Mouse (Mus musculus): Measurements from ENCODE around the gene Slc38a2.

The Slc38a2 gene

GRCm38 (mm10) chr15:96696486-96697284 is 2.8 kb downstream of the Slc38a2 start:
- no peak for DNase-seq (ENCODE audit: low spot score in 2 of 2)

DNA sequence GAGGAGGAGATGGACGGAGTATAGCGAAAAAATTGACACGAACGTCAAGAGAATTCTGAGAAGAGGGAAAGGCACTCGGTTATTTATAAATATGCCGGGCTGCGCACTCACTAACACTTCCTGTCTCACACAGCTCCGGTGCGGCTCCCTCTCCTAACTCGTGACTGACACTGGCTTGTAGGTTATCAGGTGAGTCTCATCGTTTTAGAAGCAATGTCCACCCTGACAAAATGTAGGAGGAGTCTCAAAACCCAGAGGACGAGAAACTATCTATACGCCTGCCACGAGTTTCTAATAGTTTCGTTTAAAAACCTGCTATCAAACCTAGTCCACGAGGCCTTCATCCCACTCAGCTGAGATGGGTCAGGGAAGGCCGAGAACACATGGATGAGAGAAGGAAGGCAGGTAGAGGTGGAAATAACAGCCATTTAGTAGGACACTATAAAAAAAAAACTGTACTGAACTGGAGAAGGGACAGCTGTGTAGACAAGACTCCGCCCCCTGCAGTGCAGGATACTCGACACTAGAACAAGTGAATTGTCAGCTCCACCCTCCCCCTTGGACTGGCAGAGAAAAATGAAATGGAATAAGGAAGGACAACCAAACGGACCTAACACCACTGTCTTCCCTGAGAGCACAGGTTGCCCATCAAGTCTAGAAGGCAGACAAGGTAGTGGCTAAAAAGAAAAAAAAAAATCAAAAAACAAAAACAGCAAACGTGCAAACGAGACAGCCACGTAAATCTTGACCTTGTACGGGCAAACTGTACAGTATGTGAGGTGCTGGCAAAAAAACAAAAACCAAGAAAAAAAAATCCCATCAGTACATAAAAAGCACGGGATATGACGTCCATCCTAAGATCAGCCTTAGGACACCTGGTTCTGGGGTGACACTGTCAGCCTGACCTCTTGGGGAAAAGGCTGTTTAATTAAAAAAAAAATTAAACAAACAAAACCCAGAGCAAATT is 3.8 kb downstream of the Slc38a2 start:
- no peak for DNase-seq (ENCODE audit: low spot score in 2 of 2)

GRCm38 (mm10) chr15:96694988-96695387 is 4.5 kb downstream of the Slc38a2 start:
- DNase-seq (ENCODE audit: low spot score in 2 of 2): no peak

DNA sequence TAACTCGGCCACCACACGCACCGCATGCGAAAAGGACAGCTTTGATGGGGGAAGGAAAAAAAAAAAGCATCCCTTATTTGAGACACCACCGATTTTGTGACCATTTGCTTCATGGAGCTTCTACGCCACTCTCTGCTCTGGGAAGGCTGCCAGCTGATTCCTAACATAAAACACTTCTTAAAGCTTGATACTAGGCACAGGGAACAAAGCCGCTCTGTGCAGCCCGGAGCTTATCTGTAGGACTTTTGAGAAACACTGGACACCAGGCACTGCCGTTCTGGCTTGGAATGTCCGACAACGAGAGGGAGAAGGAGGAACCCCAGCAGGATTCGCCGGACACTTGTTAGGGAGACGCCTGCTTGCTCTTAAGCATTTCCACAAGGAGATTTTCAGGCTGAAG is 5.8 kb downstream of the Slc38a2 start:
- peak; percentile 35 to 37 for DNase-seq (ENCODE audit: low spot score in 2 of 2)

GRCm38 (mm10) chr15:96692401-96692800 is 7.1 kb downstream of the Slc38a2 start:
- no peak for DNase-seq (ENCODE audit: low spot score in 2 of 2)

DNA sequence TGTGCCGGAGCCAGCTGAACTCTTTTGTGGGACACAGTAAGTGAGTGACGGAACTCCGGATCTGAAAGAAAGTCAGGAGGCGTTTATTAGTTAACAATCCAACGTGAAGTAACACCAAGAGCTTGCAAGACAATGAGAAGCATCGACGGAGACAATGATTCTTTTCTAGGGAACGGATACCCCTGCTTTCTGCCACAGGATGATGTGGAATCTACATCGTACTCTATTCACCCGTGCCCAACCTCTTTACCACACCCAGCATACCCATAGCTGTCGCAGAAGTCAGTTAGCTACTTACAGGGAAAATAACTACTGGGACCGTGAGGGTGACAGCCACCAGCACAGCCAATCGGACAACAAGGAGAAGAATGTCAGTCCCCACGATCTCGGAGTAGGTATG is 8.1 kb downstream of the Slc38a2 start:
- no peak for DNase-seq (ENCODE audit: low spot score in 2 of 2)

DNA sequence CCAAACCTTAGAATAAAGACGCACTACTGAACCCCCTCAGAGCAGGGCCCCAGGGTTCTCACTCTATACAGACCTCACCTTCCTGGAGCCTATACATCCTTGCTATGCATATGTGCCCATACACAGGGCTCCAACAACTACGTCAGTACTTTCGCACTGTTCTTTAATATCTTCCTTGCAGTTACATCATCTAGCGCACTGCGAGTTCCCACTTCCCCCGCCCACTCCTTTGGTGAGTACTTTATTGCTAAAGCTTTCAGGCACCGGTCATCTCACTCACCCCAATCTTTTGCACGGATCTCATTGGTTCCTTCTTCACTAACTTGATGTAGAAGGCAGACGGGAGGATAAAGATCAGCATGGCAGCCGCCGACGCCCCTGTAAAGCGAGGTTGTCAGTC is 8.7 kb downstream of the Slc38a2 start:
- no peak for DNase-seq (ENCODE audit: low spot score in 2 of 2)

DNA sequence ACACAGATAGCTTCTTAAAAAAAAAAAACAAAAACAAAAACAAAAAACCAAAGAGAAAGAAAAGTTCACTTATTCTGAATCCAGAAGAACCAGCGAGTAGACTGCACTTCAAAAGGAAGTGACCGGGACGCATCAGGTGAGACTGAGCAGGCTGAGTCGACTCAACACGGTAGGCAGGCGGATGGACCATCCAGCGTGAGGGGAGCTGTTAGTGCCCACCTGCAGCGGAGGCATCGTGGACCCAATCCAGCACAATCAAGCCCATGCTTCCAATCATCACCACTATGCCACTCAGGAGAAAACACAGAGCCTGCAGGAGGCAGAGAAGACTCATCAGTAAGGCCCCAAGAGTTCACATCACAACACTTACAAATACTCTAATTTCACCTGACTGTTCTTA is 9.6 kb downstream of the Slc38a2 start:
- DNase-seq (ENCODE audit: low spot score in 2 of 2): no peak

DNA sequence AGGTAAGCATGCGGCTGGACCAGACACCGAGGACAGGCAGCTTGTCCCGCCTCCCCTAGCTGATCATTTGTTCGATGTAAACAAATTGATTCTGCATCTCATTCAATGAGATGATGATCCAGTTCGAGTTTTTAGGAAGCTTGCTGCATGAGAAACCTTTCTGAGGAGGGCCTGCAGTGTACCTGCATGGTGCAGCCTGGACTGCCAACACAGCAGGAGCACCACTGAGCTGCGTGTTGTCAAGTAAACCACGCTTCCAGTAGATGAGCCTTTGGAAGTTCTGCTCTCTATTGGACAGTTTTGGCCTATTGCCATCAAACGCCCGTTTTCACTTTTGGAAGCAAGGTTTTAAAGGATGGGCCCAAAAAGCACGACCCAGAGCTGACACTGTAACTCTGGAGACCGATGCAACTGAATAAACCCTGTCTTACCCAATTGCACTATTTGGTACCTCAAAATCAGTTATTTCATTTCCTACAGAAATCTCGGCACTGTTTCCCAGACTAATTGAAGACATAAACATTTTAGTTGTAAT is 10.7 kb downstream of the Slc38a2 start:
- no peak for DNase-seq (ENCODE audit: low spot score in 2 of 2)

- DNase-seq (ENCODE audit: low spot score in 2 of 2): no peak
Observed at GRCm38 (mm10) chr15:96688036-96688435, 11.5 kb downstream of the Slc38a2 start.

- DNase-seq (ENCODE audit: low spot score in 2 of 2): no peak
Observed at GRCm38 (mm10) chr15:96687366-96687765, 12.2 kb downstream of the Slc38a2 start.

- DNase-seq (ENCODE audit: low spot score in 2 of 2): no peak
Observed at GRCm38 (mm10) chr15:96686201-96687159, 13.1 kb downstream of the Slc38a2 start.

- DNase-seq (ENCODE audit: low spot score in 2 of 2): no peak
Observed at GRCm38 (mm10) chr15:96685273-96685672, 14.3 kb downstream of the Slc38a2 start.

- no peak for DNase-seq (ENCODE audit: low spot score in 2 of 2)
Observed at GRCm38 (mm10) chr15:96684132-96684830, 15.2 kb downstream of the Slc38a2 start.

GRCm38 (mm10) chr15:96678871-96679773 is 20.4 kb downstream of the Slc38a2 start:
- no peak for DNase-seq (ENCODE audit: low spot score in 2 of 2)

DNA sequence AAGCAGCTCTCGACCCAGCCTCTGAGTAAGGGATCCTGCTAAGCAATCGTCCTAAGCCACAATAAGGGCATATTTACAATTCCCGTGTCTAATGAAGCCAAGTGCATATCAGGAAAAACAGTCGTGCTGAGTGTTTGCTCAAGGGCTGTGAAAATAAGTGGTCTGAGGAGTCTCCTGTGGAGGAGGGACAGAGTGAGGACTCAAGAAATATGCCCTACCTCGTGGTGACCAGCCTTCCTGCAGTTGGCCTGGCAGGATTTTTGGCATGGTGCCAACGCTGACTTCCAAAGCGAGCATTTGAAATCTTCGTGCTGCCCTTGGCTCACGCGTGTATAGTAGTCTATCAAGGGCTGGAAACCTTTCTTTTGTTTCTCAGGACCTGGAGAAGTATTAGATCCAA is 23.0 kb downstream of the Slc38a2 start:
- no peak for DNase-seq (ENCODE audit: low spot score in 2 of 2)

DNA sequence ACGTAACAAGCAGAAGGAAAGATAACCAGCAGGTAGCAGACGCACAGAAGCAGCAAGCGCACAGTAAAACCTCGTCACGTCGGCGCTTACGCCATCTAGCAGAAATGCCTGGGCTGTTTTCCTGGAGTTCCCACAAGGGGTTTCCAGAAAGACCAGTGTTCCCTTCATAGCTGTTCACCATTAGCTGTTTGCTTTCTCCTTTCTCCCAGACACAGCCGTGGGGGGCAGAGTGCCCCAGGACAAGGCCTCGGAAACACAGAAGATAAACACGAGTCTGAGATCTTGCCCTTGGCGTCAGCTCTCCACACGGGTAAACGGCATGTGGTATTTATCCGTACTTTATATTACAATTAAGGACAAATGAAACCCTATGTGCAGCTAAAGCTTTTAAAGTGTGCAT is 23.8 kb downstream of the Slc38a2 start:
- DNase-seq (ENCODE audit: low spot score in 2 of 2): no peak

GRCm38 (mm10) chr15:96675055-96675454 is 24.5 kb downstream of the Slc38a2 start:
- DNase-seq (ENCODE audit: low spot score in 2 of 2): no peak

GRCm38 (mm10) chr15:96674089-96674488 is 25.4 kb downstream of the Slc38a2 start:
- DNase-seq (ENCODE audit: low spot score in 2 of 2): no peak

- no peak for DNase-seq (ENCODE audit: low spot score in 2 of 2)
Observed at GRCm38 (mm10) chr15:96669721-96670120, 29.8 kb downstream of the Slc38a2 start.

Data from right cerebral cortex, postnatal 36 days (tissue).